Mouse (Mus musculus) bone marrow, adult 2 months (tissue): ENCODE data around the gene Fosb. TPM values are rescaled to one million over a fixed set of nuclear protein-coding genes. Genes with fewer than 3 reads are reported as not detected.
A peak's percentile ranks its signal among the peaks of the same experiment; 100 is the strongest.

Experiments
- H3K27ac ChIP-seq: fragments of 200-500 bp; 2 replicates; pipeline ENCODE4 v1.5.1; 2012; ENCODE audit warnings: low read depth, mild to moderate bottlenecking, control low read depth, inconsistent platforms, low read length; ENCODE audit not compliant: control insufficient read depth, poor library complexity, insufficient read depth
- H3K4me1 ChIP-seq: fragments of 200-500 bp; 2 replicates; pipeline ENCODE4 v1.6.1; 2011; ENCODE audit warnings: low read length; ENCODE audit not compliant: control insufficient read depth, insufficient read depth
- H3K4me3 ChIP-seq: fragments of 200-500 bp; replicated peaks from 2 replicates; pipeline ENCODE3; 2011; ENCODE audit warnings: mild to moderate bottlenecking, low read depth, low read length, control low read depth; ENCODE audit not compliant: control insufficient read depth
- CTCF ChIP-seq: fragments of 200-500 bp; IDR thresholded peaks from 2 replicates; pipeline ENCODE4 v1.5.1; 2011; ENCODE audit warnings: low read length, control low read depth; ENCODE audit not compliant: control insufficient read depth, insufficient read depth
- POLR2A ChIP-seq: fragments of 200-500 bp; IDR thresholded peaks from 2 replicates; pipeline ENCODE4 v1.6.1; 2011; ENCODE audit warnings: low read depth, mild to moderate bottlenecking, control low read depth, low read length, borderline replicate concordance; ENCODE audit not compliant: control insufficient read depth
- WGBS: fragments of 180-500 bp; shearing (Covaris S2); methylation state at CpG from one replicate; pipeline ENCODE4 v1.1.7; 2018; 5-methylcytosine and 5-hydroxymethylcytosine counted together
- polyA plus RNA-seq: library from polyadenylated mRNA; stranded (reverse); fragments of >200 nt; gene quantifications from 2 replicates; pipeline ENCODE4 v1.2.4, GENCODE M21; 2011; ENCODE audit warnings: low replicate concordance; ENCODE audit not compliant: missing spikeins, insufficient read depth, insufficient read length

Gene Fosb
- polyA plus RNA-seq, 1 experiment = 1.1 TPM

DNA sequence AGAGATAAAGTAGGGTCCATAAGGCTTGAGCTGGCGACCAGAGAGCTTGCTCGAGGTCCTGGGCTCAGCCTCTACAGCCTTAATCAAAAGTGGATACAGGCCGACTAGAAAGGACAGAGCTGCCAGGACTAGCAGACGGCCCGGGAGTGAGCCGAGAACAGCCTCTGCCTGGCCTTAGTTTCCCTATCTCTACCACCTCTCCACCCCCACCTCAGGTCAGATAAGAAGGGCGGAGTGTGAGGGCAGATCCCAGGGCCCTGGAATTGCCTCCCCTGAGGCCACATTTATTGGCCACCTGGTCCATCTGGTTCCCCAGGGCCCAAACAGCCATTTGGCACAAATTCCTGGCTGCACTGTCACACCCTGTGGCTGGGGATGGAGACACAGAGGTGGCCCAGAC, 44.7 kb downstream of the Fosb start:
- Histone ChIP-seq H3K27ac (peak overlapping the region; percentile 40), H3K4me1 (peaks cover 10% of the 10 kb centered on the region), H3K4me3 (no peak overlapping the region)
- TF ChIP-seq CTCF = no peak
- WGBS = 50% methylated on average over 7 of the region's 7 CpGs

DNA sequence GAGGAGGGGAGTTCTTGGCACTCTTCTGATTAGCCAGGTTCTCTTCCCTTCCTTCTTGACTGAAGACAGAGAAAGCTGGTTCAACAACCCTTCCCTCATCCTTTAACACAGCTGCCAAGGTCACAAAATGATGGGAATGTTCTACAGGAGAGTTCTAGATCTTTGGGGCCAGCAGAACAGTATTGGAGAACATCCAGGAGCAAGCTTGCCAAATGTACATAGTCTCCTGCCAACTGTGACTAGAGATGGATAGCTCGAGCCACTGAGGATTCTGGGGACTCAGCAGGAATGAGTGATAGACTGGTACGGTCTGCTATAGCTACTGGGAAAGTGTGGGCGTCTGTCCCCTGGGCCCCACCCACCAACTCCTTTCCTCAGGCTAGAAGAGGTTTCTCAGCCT, 51.5 kb downstream of the Fosb start:
- Histone ChIP-seq H3K4me1 (peaks cover 1% of the 10 kb centered on the region; the same call in 1 of the 2 replicates), H3K4me3 (no peak overlapping the region), H3K27ac (no peak overlapping the region; the same call in 1 of the 2 replicates)
- 68% methylated on average over 3 of the region's 3 CpGs for WGBS
- no peak for TF ChIP-seq CTCF
- TF ChIP-seq POLR2A = no peak

DNA sequence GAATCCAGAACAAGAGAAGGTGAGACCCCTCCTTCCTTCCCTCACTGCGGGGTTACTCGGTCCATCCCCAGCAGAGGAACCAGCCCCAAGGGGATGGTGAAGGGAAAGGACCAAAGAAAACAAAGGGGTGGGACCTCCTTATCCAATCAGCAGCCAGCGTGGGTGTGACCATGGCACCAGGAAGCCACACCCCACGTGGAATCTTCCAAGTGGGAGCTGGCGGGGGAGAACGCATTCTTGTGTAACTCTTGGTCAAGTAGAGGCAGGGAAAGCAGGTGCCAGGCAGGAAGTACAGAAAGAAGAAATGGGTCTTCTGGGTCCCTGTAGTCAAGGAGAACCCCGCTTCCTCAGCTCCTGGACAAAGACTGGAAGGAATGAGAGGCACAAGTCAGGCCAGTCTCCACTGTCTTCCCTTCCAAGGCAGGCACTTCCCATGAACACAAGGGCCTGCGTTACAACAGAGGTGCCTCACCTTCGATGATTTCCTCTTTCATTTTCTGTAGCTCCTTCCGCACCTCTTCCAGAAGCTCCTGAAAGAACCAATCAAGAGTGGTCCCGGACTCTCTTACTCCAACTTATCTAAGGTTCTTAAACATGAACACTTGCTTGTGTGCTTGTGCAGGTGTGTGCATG, 52.3 kb downstream of the Fosb start:
- TF ChIP-seq POLR2A (no peak), CTCF (no peak)
- Histone ChIP-seq H3K27ac (peak overlapping the region; percentile 25), H3K4me1 (peaks cover 1% of the 10 kb centered on the region; the same call in 1 of the 2 replicates), H3K4me3 (peak overlapping the region; percentile 36)
- 17% methylated on average over 11 of the region's 11 CpGs for WGBS

DNA sequence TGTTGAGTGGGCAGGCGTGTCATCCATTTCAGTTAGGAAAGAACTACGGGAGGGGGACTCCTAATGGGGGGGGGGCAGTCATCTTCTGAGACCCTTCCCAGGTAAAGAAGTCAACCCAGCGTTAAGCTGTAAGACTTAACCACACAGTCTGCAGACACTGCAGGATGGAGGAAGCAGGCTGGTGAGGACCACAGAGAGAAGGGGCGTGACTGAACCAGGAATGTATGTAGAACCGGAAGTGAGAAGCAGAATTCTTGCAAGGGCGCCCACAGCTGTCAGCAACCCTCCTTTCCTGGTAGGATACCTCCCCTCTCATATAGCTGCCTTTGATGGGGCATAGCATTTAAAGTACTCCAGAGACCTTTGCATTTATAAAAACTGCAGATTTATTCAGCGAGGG, 53.3 kb downstream of the Fosb start:
- no peak overlapping the region for H3K27ac ChIP-seq
- H3K4me1 ChIP-seq = peaks cover 1% of the 10 kb centered on the region; the same call in 1 of the 2 replicates
- WGBS = 23% methylated on average over 7 of the region's 7 CpGs
- H3K4me3 ChIP-seq = no peak overlapping the region
- TF ChIP-seq CTCF (no peak), POLR2A (no peak)

DNA sequence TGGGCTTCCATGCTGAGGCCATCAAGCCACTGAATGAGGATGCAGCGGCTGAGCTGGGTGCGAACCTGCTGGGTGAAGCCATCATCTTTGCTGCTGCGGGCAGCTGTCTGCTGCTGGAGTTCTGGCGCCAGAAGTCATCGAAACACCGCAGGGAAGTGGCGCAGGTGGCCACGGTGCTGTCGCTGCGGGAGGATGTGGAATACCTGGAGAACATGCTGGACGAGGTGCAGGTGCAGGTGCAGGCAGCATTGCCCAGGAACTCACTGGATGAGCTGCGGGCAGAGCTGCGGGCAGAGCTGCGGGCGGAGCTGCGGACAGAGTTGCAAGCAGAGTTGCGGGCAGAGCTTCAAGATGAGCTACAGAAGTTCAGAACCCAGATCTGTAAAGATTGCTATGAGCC, 54.5 kb downstream of the Fosb start:
- Histone ChIP-seq H3K27ac (no peak overlapping the region), H3K4me1 (peaks cover 1% of the 10 kb centered on the region; the same call in 1 of the 2 replicates), H3K4me3 (no peak overlapping the region)
- TF ChIP-seq POLR2A = no peak
- TF ChIP-seq CTCF = no peak
- 90% methylated on average over 17 of the region's 17 CpGs for WGBS

DNA sequence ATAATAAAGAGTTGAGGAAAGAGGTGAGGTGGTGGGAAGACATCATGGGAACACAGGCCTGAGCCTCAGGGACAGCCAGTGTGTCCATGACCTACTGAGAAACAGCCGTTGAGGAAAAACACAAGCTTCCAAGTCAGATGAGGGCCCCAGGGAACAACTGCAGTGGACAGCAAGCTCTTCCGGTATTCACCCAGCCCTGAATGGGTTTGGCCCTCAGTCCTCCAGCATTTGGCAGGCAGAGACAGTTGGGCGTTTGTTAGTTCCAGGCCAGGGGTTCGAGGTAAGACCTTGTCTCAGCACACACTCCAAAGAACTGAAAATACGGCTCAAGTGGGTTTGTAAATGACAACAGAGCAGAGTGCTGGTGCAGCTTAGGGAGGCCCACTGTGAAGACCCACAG, 56.4 kb downstream of the Fosb start:
- Histone ChIP-seq H3K4me1 (peaks cover 1% of the 10 kb centered on the region; the same call in 1 of the 2 replicates), H3K4me3 (no peak overlapping the region), H3K27ac (0 out of 2 replicates have a peak overlapping the region, but pooled peaks have one; percentile 7)
- TF ChIP-seq CTCF (no peak), POLR2A (no peak)
- WGBS = 75% methylated on average over 5 of the region's 5 CpGs

Other genes with a start within 250 kb of the Fosb start
- 21.4 and 27.7 TPM in 2 replicates for gene Dmwd, start 233.8 kb downstream of the Fosb start, polyA plus RNA-seq
- gene Dmpk, start 226.2 kb downstream of the Fosb start, polyA plus RNA-seq = 25.8 and 42.6 TPM in 2 replicates
- 4.7 and 6.5 TPM in 2 replicates for gene Six5, start 215.5 kb downstream of the Fosb start, polyA plus RNA-seq
- not detected in 2 replicates for gene Gm4969, start 191.7 kb downstream of the Fosb start, polyA plus RNA-seq
- gene Fbxo46, start 190.2 kb downstream of the Fosb start, polyA plus RNA-seq = 3.9 and 4.8 TPM in 2 replicates
- gene Qpctl, start 160.8 kb downstream of the Fosb start, polyA plus RNA-seq = 3.6 and 6.8 TPM in 2 replicates
- 56.3 and 58.6 TPM in 2 replicates for gene Snrpd2, start 160.3 kb downstream of the Fosb start, polyA plus RNA-seq
- gene Gipr, start 143.9 kb downstream of the Fosb start, polyA plus RNA-seq = 0.62 and 0.79 TPM in 2 replicates
- gene Eml2, start 133.6 kb downstream of the Fosb start, polyA plus RNA-seq = 14.2 and 33.1 TPM in 2 replicates
- gene Gpr4, start 97.5 kb downstream of the Fosb start, polyA plus RNA-seq = 0.34 and 0.70 TPM in 2 replicates
- gene Opa3, start 81.7 kb downstream of the Fosb start, polyA plus RNA-seq = 7.5 and 8.5 TPM in 2 replicates
- 83.3 and 135 TPM in 2 replicates for gene Vasp, start 38.2 kb downstream of the Fosb start, polyA plus RNA-seq
- gene Ppm1n, start 30.0 kb downstream of the Fosb start, polyA plus RNA-seq = 3.6 TPM in 1 of 2 replicates, not detected in the other
- 0.92 and 2.3 TPM in 2 replicates for gene Rtn2, start 27.4 kb downstream of the Fosb start, polyA plus RNA-seq
- gene Ercc1, start 34.7 kb upstream of the Fosb start, polyA plus RNA-seq = 19.2 and 31.3 TPM in 2 replicates
- gene Cd3eap, start 49.4 kb upstream of the Fosb start, polyA plus RNA-seq = 11.7 and 13.7 TPM in 2 replicates
- gene Ppp1r13l, start 49.7 kb upstream of the Fosb start, polyA plus RNA-seq = 1.7 and 4.0 TPM in 2 replicates
- gene Ercc2, start 72.0 kb upstream of the Fosb start, polyA plus RNA-seq = 17.9 and 31.9 TPM in 2 replicates
- 1.6 and 1.9 TPM in 2 replicates for gene Klc3, start 94.1 kb upstream of the Fosb start, polyA plus RNA-seq
- 25.1 and 31.8 TPM in 2 replicates for gene Ckm, start 94.7 kb upstream of the Fosb start, polyA plus RNA-seq
- gene Mark4, start 148.8 kb upstream of the Fosb start, polyA plus RNA-seq = 10.1 and 14.6 TPM in 2 replicates
- gene Exoc3l2, start 153.3 kb upstream of the Fosb start, polyA plus RNA-seq = 4.2 and 10.3 TPM in 2 replicates
- 4.4 and 8.0 TPM in 2 replicates for gene Bloc1s3, start 198.3 kb upstream of the Fosb start, polyA plus RNA-seq
- 12.4 and 12.7 TPM in 2 replicates for gene Trappc6a, start 198.3 kb upstream of the Fosb start, polyA plus RNA-seq
- gene Nkpd1, start 207.8 kb upstream of the Fosb start, polyA plus RNA-seq = not detected in 2 replicates